Mouse (Mus musculus): ENCODE data around the gene Csde1. TPM values are rescaled to one million over a fixed set of nuclear protein-coding genes. Genes with fewer than 3 reads are reported as not detected.

Gene Csde1
- total and polyA plus RNA-seq, 3 experiments, result 196 to 249 (median 210) TPM

GRCm38 (mm10) chr3:103091753-103092152, 71.5 kb downstream of the Csde1 start:
- no peaks in the 10 kb centered on the region for H3K79me2 ChIP-seq (replicated peaks; ENCODE audit: control insufficient read depth, extremely low read depth, insufficient read depth, poor library complexity, severe bottlenecking)
- H3K27ac ChIP-seq (ENCODE audit: insufficient read depth, low read depth), result no peak overlapping the region
- DNase-seq (ENCODE audit: extremely low read depth), result no peak
- H3K9ac ChIP-seq (ENCODE audit: insufficient read depth, low read depth), result no peak overlapping the region
- no peak overlapping the region for H3K4me2 ChIP-seq (ENCODE audit: insufficient read depth, low read depth, poor library complexity, severe bottlenecking)
- TF ChIP-seq POLR2A (IDR thresholded peaks at IDR 0.05; ENCODE audit: low read depth, low read length), result no peak
- TF ChIP-seq MAZ (IDR thresholded peaks at IDR 0.05; ENCODE audit: low read depth, low read length), result no peak
- no peak for TF ChIP-seq SIN3A (IDR thresholded peaks at IDR 0.05; ENCODE audit: low read length)
- no peak for TF ChIP-seq USF1 (IDR thresholded peaks at IDR 0.05; ENCODE audit: low read depth, low read length)
- no peak for TF ChIP-seq ELF1 (IDR thresholded peaks at IDR 0.05; ENCODE audit: low read depth, low read length)
- no peak for TF ChIP-seq MYC (IDR thresholded peaks at IDR 0.05; ENCODE audit: low read depth, low read length)
- no peak for TF ChIP-seq TCF12 (IDR thresholded peaks at IDR 0.05; ENCODE audit: low read depth, low read length)
- TF ChIP-seq IRF4 (IDR thresholded peaks at IDR 0.05; ENCODE audit: low read depth, low read length), result no peak
- in situ Hi-C loops (cut with MboI; ENCODE audit: low pct_ligation_motif_present, low pct_unique_long_range_greater_than_20kb, low sequenced_read_pairs) (no loop called here), dilution Hi-C loops (cut with MboI; ENCODE audit: extremely low pct_ligation_motif_present, extremely low pct_unique_long_range_greater_than_20kb, low sequenced_read_pairs) (no loop called here)
- H3K36me3 ChIP-seq (replicated peaks in 1 of 2; ENCODE audit: control insufficient read depth in 1 of 2, insufficient read depth in 1 of 2, low read length in 1 of 2), result no peaks in the 10 kb centered on the region
- no peaks in the 10 kb centered on the region for H3K9me3 ChIP-seq (replicated peaks; ENCODE audit: low read length)
- H3K27me3 ChIP-seq (replicated peaks), result no peaks in the 10 kb centered on the region
- no peak overlapping the region for H3K4me3 ChIP-seq (replicated peaks in 1 of 3; ENCODE audit: low read depth in 2 of 3, low read length in 2 of 3, poor library complexity in 1 of 3)
- no peaks in the 10 kb centered on the region for H3K4me1 ChIP-seq (ENCODE audit: control insufficient read depth in 1 of 2, insufficient read depth in 2 of 2)

- Histone ChIP-seq H3K27me3 (replicated peaks) (peaks cover 5% of the 10 kb centered on the region), H3K4me2 (ENCODE audit: insufficient read depth, low read depth, poor library complexity, severe bottlenecking) (no peak overlapping the region), H3K9ac (ENCODE audit: insufficient read depth, low read depth) (no peak overlapping the region), H3K36me3 (replicated peaks in 1 of 2; ENCODE audit: control insufficient read depth in 1 of 2, insufficient read depth in 1 of 2, low read length in 1 of 2) (no peaks in the 10 kb centered on the region), H3K9me3 (replicated peaks; ENCODE audit: low read length) (no peaks in the 10 kb centered on the region), H3K79me2 (replicated peaks; ENCODE audit: control insufficient read depth, extremely low read depth, insufficient read depth, poor library complexity, severe bottlenecking) (no peaks in the 10 kb centered on the region), H3K4me1 (ENCODE audit: control insufficient read depth in 1 of 2, insufficient read depth in 2 of 2) (peaks cover 0 to 7% of the 10 kb centered on the region in 2 experiments; a peak in 2 of 4 replicates), H3K4me3 (replicated peaks in 1 of 3; ENCODE audit: low read depth in 2 of 3, low read length in 2 of 3, poor library complexity in 1 of 3) (no peak overlapping the region), H3K27ac (ENCODE audit: insufficient read depth, low read depth) (no peak overlapping the region)
- no peak for TF ChIP-seq MEF2A (IDR thresholded peaks at IDR 0.05; ENCODE audit: borderline replicate concordance, low read depth, low read length)
- no peak for TF ChIP-seq ZNF384 (IDR thresholded peaks at IDR 0.05; ENCODE audit: low read depth, low read length)
- no peak for TF ChIP-seq CHD2 (IDR thresholded peaks at IDR 0.05; ENCODE audit: low read length)
- TF ChIP-seq NRF1 (IDR thresholded peaks at IDR 0.05; ENCODE audit: low read depth, low read length), result no peak
- no peak for TF ChIP-seq PAX5 (IDR thresholded peaks at IDR 0.05; ENCODE audit: low read length)
- no peak for TF ChIP-seq MAX (IDR thresholded peaks at IDR 0.05; ENCODE audit: low read length)
- no peak for TF ChIP-seq CHD1 (IDR thresholded peaks at IDR 0.05; ENCODE audit: low read depth, low read length)
- no peak for TF ChIP-seq MAZ (IDR thresholded peaks at IDR 0.05; ENCODE audit: low read depth, low read length)
- no peak for TF ChIP-seq NELFE (IDR thresholded peaks at IDR 0.05; ENCODE audit: low read depth, low read length)
- in situ Hi-C loops (cut with MboI; ENCODE audit: low pct_ligation_motif_present, low pct_unique_long_range_greater_than_20kb, low sequenced_read_pairs), result no loop called here
- DNase-seq (ENCODE audit: extremely low read depth), result no peak
- dilution Hi-C loops (cut with MboI; ENCODE audit: extremely low pct_ligation_motif_present, extremely low pct_unique_long_range_greater_than_20kb, low sequenced_read_pairs), result no loop called here
Observed at GRCm38 (mm10) chr3:103098662-103099061, 78.4 kb downstream of the Csde1 start.
